Mouse (Mus musculus): ENCODE results near the gene Bcl2l14. TPM values are rescaled to one million over a fixed set of nuclear protein-coding genes. Genes with fewer than 3 reads are reported as not detected.

The Bcl2l14 gene
- total RNA-seq, 2 experiments from 2014 or later: not detected

DNA sequence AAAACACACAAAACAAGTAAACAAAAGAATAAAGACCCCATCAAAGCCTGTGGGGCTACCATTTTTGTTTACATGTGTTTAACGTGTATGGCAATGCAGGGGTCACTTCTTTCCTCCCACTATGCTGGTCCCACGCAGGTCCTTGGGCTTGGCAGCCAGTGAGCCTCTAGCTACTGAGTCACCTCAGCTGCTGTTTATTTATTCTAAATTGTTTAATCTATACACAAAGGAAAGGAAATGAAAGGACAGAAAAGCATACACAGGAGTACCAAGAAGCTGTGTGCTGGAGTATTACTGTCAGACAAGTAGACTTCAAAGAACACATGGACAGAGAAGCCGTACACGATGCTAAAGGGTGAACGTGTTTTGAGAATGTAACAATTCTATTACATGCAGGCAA, 47.8 kb downstream of the Bcl2l14 start:
- DNase-seq: no peak

DNA sequence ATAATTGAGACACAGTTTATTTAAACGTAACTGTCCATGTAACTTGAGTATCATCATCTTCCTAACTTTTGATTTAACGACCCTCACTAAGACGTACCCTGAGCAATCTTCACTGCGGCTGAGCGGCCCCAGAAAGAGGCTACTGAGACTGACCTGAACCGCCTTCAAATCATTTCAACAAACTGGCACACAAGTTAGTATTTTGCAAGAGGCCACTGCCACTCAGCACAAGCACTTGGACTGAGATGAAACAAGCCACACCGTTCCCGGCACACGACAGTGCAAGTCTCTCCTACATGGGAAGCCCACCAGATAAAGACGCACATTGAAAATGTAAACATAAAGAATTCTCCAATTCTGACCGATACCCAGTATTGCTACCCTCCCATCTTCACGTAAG, 52.3 kb downstream of the Bcl2l14 start:
- no peak for DNase-seq

DNA sequence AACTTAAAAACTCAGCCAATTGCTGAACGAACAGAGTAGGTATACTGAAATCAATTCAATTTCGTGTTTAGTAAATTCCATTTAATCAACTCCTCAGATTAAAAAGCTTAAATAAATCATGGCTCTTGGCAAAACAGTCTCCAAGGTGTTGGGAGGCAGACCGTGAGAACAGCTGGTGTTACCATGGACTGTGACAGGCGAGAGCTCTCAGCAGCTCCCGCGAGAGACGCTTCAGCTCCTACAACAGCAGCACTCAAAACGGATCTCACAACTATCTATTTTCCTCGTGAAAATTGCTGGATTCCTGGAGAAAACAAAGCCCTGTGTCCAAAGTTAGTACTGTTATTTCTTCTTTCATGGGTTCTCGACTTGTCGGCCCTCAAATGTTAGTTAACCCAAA, 53.8 kb downstream of the Bcl2l14 start:
- DNase-seq: no peak

DNA sequence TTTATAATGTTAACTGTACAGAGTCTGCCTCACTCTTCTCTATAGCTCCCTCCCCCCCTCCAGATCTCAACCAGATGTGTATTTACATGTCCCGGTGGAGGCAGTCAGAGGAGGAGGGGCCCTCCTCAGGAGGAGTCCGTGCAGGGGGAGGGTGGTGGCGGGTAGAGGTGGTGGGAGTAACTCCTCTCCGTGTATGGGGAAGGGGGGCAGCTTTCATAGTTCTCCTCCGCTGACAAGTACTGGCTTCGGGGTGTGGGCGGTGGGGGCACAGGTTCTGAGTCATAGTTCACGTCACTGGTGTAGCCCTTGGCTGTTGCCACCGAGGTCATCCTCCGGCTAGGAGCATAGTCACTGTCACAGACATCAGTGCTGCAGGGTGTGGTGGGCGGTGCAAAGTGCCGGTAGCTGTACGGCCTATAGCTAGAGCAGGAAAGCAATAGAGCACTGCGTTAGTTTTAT, 54.6 kb downstream of the Bcl2l14 start:
- no peak for DNase-seq

DNA sequence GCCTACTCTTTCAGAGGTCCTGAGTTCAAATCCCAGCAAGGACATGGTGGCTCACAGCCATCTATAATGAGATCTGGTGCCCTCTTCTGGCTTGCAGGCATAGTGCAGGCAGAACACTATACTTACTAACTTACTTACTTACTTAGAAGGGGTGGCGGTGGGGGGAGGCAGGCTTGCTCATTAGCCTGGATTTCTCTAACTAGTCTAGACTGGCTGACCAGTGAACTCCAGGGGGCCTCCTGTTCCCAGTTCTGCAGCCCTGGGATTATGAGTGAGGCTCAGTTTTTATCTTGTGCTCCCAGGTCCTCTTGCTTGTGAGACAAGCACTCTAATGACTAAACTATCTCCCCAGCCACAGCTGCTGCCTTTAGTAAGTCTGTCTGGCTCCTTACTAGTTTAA, 58.0 kb downstream of the Bcl2l14 start:
- DNase-seq: no peak

DNA sequence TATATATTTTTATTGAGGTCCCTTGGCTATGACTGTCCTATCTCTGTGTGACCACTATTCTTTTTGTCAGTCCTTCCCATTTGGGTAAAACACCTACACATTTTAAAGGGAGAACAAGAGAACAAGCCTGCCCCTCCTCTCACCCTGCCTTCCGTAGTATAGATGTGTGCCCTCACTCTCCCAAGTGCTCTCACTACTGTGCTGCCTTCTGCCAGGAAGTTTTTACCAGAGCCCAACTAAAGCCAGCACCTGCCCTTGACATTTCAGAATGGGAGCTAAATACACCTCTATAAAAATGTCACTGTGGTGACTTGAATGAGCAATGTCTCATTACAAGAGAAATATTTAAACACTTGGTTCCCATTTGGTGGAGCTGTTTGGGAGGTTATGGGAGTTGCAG, 62.3 kb downstream of the Bcl2l14 start:
- no peak for DNase-seq

DNA sequence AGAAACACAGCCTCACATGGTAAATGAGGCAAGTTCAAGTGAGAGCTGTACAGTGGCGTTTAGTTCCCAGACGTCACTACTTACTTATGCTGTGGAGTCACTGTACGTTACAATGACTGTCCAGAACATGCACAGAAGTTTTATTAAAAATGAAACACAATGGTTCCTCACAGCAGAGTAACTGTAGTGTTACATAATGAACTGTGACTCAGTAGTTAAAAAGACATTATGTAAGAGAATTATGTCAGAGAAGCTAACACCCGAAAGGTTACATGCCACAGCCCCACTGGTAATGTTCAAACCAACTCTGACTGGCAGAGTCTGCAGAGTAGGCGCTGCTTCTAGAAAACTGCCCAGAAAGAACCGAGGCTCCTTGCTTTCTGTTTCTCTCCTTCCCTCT, 65.1 kb downstream of the Bcl2l14 start:
- no peak for DNase-seq

DNA sequence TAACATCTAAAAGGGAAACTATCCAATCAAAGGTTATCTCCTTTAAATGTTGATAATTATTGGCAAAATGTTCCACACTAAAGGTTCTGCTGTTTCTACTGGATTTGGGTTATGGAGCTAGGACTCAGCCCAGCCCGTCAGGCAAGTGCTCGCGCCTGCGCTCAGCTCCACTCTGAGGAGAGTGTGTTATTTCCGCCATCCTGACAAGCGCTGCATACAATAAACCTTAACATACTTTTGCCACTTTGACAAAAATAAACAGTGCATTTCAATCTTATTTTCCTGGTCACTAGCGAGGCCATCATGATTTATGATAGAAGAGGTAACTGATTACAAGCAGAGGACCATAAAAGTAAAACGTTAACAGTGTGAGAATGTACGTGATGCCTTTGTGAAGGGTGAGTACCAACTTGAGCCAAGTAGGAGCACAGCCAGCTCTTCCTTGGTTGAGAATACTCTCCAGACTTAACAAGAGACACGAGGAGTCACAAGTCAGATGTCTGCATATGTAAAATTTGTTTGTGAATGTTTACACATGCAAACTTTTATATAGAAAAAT, 70.6 kb downstream of the Bcl2l14 start:
- no peak for DNase-seq

DNA sequence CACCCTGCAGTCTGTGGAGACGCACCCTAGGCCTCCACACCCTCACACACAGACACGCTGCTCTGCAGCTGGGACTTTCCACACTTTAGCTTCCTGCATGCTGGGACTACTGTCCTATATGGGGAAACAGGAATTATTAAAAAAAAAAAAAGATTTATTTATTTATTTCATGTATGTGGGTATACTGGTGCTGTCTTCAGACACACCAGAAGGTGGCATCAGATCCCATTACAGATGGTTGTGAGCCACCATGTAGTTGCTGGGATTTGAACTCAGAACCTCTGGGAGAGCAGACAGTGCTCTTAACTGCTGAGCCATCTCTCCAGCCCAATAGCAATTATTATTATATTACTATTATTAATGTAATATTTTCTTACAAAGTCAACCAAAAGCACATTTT, 73.2 kb downstream of the Bcl2l14 start:
- no peak for DNase-seq

DNA sequence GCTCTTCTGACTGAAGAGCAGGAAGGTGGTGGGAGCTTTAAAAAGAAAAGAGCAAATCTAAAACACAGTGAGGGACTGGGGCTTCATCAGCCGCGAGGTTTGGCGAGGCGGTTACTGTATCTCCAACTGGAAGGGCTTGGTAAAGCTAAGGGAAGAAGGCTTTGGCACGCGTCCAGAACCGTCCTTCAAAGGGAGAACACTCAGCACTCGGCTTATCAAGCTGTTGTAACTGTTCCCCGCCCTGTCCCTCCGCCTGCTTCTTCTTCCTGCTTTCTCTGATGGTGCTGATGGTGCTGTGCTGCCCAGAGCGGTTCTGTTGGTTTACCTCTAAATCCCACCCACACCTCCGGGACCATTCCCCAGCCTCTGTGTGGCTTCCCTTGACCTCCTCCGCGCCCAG, 74.7 kb downstream of the Bcl2l14 start:
- peak; percentile 47 for DNase-seq

DNA sequence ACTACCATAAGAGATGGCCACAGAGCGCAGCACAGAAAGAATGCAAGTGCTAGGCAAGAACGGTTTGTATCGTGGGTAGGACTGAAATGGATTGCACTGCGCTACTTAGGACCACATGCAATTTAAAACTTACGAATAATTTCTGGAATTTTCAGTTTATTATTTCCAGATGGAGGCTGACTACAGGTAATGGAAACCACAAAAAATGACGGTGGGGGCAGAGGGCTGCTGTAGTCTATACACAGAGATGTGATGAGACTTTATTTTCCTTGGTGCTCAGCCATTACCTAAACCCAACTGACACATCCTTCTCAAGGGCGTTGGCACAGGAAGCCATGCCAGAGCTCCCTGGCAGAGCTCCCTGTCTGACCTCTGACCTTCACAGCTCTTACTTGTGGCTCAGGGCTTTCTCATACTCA, 77.0 kb downstream of the Bcl2l14 start:
- DNase-seq: no peak

DNA sequence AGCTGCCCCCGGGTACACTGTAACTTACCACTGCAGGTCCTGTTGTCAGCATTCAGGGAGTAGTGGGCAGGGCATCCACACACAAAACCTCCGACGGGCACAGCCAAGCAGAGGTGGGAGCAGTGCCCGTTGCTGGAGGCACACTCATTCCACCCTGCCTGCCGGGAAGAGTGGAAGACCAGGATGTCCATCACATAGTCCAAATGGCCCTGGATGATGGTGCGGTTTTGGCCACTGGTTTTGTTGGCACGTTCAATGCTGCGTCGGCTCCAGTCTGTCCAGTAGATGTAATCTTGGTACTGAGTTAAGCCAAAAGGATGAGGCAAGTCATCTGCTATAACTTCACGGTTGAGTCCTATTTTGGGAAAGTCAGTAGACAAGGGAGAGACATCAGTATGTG, 83.4 kb downstream of the Bcl2l14 start:
- DNase-seq: no peak

DNA sequence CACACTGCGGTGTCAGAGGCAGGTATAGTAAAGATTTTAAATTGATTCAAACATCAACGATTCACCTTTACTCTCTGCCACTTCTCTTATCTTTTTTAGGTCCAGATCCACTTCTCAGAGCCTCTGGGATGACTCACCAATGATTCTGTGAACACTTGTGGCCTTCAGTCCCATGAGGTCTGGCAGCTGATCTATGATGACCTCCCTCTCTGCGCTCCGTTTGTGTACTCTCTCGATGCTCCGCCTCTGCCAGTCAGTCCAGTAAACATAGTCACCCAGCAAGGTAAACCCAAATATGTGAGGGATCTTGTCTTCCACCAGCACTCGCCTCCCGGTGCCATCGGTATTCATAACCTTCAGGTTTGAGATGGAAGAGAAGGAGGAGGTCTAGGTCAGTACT, 90.2 kb downstream of the Bcl2l14 start:
- no peak for DNase-seq

Other genes starting within 250 kb of the Bcl2l14 start
- 10 to 100 TPM; 47.9 to 54.3 TPM for gene Lrp6, start 170.6 kb downstream of the Bcl2l14 start, total RNA-seq (2021)
- 1 to 10 TPM; 3.2 to 4.0 TPM for gene Mansc1, start 236.2 kb downstream of the Bcl2l14 start, total RNA-seq (2021)
- gene Borcs5, start 243.2 kb downstream of the Bcl2l14 start, total RNA-seq (2021): 10 to 100 TPM; 10.3 to 12.1 TPM

Data from gastrocnemius, postnatal 10 days (tissue).